Mouse (Mus musculus): ENCODE measurements around the gene Zkscan17. TPM values are rescaled to one million over a fixed set of nuclear protein-coding genes. Genes with fewer than 3 reads are reported as not detected.

The Zkscan17 gene
- 10.1 and 10.9 TPM in 2 replicates for polyA plus RNA-seq (2012; rRNA removed)

DNA sequence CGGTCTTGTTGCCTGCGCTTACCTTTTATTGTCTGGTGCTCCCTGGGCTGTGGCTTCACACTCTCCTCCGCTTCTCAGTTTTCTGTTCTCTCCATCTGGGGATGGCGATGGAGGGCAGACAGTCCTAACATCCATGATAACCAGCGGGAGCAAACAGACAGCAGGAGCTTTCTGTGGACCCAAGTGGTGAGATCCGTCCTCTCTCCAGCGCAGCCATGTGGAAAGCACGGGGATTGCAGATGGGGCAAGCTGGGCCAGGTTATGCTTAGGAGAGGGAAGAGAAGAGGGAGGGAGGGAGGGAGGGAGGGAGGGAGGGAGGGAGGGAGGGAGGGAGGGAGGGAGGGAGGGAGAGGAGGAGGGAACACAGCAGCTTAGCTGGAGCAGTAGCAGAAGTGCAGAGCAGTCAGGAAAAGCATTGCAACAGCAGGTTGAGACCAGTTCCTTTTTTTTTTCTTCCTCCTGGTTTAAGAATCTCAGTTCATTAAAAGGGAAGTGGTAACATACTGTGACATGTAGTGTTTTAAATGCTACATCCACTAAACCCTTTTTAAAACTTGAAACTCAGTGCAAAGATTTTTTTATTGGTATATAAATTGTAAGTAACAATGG, at the start of gene Zkscan17:
Gene Zkscan17 (minus strand): TSS at position 280 of the 609 bp plus-strand sequence.

DNA sequence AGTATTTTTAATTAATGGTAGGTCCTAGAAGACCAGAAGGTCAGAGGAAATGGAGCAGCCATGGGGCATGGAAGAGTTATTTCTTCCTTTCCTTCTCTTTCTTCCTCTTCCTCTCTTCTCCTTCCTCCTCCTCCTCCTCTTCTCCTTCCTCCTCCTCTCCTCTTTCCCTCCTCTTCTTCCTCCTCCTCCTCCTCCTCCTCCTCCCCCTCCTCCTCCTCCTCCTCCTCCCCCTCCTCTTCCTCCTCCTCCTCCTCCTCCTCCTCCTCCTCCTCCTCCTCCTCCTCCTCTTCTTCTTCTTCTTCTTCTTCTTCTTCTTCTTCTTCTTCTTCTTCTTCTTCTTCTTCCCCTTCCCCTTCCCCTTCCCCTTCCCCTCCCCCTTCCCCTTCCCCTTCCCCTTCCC, 49.6 kb upstream of the Zkscan17 start, which contains the start of gene Olfr222:
Gene Olfr222 (minus strand): TSS at position 101 of the 400 bp plus-strand sequence.

DNA sequence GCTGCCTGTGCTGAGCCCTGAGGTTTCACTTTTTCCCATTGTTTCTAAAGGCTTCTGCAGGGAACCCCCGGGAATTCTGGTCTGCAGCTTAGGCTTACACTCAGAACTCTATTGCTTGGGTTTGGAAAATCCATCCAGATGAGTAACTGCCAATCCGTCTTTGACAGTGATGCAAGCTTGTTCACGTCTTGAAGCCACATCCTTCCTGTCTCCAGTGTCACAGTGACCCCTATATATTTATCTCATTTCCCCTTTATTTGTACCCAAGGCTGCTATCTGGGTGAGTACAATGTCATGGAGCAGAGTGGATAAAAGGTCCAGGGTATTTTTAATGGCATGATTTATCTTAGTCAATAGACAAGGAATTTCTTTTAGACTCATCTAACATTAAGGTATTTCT, 14.8 kb upstream of the Zkscan17 start, which contains the start of gene Nlrp3:
Gene Nlrp3 (plus strand): TSS at position 245 of the 400 bp plus-strand sequence.

DNA sequence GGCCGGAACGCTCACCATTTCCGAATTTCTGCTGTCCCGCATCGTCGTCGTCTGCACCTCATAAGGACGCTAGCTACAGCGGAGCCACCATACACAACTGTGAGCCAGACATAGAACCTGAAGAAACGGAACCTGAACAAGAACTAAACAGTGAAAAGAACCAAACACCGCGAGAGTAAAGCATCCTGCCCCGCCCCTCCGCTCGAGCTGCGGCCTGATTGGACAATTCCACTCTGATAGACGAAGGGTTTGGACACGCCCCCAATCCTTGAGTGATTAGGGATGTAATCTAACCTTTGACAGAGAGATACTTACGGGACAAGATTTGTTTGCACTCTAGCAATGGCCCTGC, 54.2 kb downstream of the Zkscan17 start, which contains the start of gene Zfp867:
Gene Zfp867 (minus strand): TSS at position 149 of the 352 bp plus-strand sequence.

DNA sequence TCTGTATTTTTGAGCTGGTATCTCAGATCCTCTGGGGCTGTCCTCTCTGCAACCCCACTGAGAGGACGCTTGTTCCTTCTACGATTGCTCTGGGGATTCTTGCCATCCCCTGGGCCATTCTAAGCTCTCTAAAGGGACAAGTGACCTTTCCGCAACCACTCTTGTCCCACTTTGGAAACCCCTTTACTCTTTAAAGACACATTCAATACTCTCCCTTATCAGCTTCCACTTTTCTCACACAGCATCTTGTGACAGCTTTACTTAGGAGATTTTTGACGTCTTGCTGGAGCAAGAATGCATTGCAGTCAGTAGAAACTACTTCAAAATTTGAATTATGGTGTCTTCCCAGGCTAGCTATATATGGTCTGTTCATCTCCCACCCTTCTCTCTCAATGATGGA, 75.5 kb downstream of the Zkscan17 start, which contains the start of gene Snap47:
Gene Snap47 (minus strand): TSS at position 101 of the 400 bp plus-strand sequence.

DNA sequence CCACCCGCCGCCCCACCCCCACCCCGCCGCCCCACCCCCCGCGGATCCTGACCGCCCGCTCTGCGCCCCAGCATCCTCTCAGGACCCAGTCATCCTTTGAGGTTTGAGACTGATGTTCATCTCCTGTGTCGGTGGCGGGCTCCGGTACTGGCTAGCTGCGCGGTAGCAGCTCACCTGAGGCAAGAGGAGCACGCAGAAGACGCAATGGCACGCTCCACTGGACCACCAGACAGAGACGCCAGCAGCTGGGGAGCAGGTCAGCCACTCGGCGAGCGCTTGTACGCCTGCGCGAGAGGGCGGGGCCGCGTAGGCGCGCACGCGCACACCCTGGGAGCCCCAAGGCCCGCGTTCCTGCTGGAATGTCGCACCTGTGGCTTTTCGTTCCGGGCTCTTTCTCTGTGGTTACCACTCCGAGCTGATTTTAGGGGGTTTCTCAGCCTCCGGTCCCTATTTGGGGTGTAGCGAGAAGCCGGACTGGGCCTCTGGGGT, 76.8 kb downstream of the Zkscan17 start, which contains the start of gene Jmjd4:
Gene Jmjd4 (plus strand): TSS at position 305 of the 489 bp plus-strand sequence.

Other genes starting within 250 kb of the Zkscan17 start
- gene Wnt3a, start 236.0 kb downstream of the Zkscan17 start, polyA plus RNA-seq (2012; rRNA removed) = 0.09 and 0.10 TPM in 2 replicates
- gene Wnt9a, start 219.8 kb downstream of the Zkscan17 start, polyA plus RNA-seq (2012; rRNA removed) = 2.7 and 3.3 TPM in 2 replicates
- gene Prss38, start 151.1 kb downstream of the Zkscan17 start, polyA plus RNA-seq (2012; rRNA removed) = 0.22 and 0.28 TPM in 2 replicates
- 14.3 and 15.7 TPM in 2 replicates for gene Jmjd4, start 76.7 kb downstream of the Zkscan17 start, polyA plus RNA-seq (2012; rRNA removed)
- 413 and 432 TPM in 2 replicates for gene Snap47, start 75.6 kb downstream of the Zkscan17 start, polyA plus RNA-seq (2012; rRNA removed)
- gene Zfp867, start 54.3 kb downstream of the Zkscan17 start, polyA plus RNA-seq (2012; rRNA removed) = 8.2 and 8.3 TPM in 2 replicates
- 0.23 TPM in 2 replicates for gene Nlrp3, start 14.8 kb upstream of the Zkscan17 start, polyA plus RNA-seq (2012; rRNA removed)
- not detected in 2 replicates for gene Olfr222, start 49.5 kb upstream of the Zkscan17 start, polyA plus RNA-seq (2012; rRNA removed)
- gene Olfr223, start 66.5 kb upstream of the Zkscan17 start, polyA plus RNA-seq (2012; rRNA removed) = not detected in 2 replicates
- 110 and 117 TPM in 2 replicates for gene Mprip, start 134.6 kb upstream of the Zkscan17 start, polyA plus RNA-seq (2012; rRNA removed)

All from central nervous system, embryonic 18 days (tissue).